Mouse (Mus musculus): Measurements from ENCODE around the gene Calhm4. TPM values are rescaled to one million over a fixed set of nuclear protein-coding genes. Genes with fewer than 3 reads are reported as not detected.

The Calhm4 gene
- total and polyA plus RNA-seq, 3 experiments: 0.04 TPM; not detected in 2

DNA sequence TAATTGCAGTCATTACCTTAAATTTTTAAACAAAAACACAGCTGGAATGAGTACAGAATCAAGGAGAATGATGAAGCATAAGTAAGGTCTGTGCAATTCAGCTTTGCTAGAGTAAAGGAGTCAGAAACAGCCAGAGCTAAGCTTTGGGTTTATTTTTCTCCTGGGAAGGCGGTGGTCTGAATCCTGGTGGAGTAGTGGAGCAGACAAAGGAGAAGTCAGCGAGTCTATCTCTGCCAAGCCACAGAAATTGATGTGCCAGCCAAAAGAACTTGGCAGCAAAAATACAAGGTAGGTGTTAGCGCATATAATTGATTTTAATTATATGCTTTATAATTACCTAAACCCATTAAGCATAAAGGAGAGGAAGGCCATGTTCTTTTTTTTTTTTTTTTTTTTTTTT lies 6.7 kb downstream of the Calhm4 start, which contains the start of gene Trappc3l:
Trappc3l (plus strand) TSS at position 197 of the 400 bp plus-strand sequence.
- TF ChIP-seq RCOR1 (conservative IDR thresholded peaks at IDR 0.05; ENCODE audit: low read depth, low read length) (no peak), MYC (IDR thresholded peaks at IDR 0.05; ENCODE audit: low read depth, low read length) (no peak), UBTF (IDR thresholded peaks at IDR 0.05; ENCODE audit: low read depth, low read length) (no peak), MAFK (IDR thresholded peaks at IDR 0.05; ENCODE audit: insufficient replicate concordance, low read length) (no peak), JUND (conservative IDR thresholded peaks at IDR 0.05; ENCODE audit: low read depth, low read length) (no peak), MAX (IDR thresholded peaks at IDR 0.05; ENCODE audit: low read length) (no peak), MEF2A (IDR thresholded peaks at IDR 0.05; ENCODE audit: borderline replicate concordance, low read depth, low read length) (no peak), EP300 (IDR thresholded peaks at IDR 0.05; ENCODE audit: low read length) (no peak), USF2 (conservative IDR thresholded peaks at IDR 0.05; ENCODE audit: low read depth, low read length) (no peak), ZKSCAN1 (IDR thresholded peaks at IDR 0.05; ENCODE audit: borderline replicate concordance, low read depth, low read length) (no peak), ELF1 (IDR thresholded peaks at IDR 0.05; ENCODE audit: low read depth, low read length) (no peak), RAD21 (IDR thresholded peaks at IDR 0.05; ENCODE audit: low read depth, low read length) (no peak), CHD1 (IDR thresholded peaks at IDR 0.05; ENCODE audit: low read depth, low read length) (no peak), BHLHE40 (IDR thresholded peaks at IDR 0.05; ENCODE audit: low read depth, low read length) (no peak), E2F4 (IDR thresholded peaks at IDR 0.05; ENCODE audit: insufficient replicate concordance, low read depth, low read length) (no peak), CHD2 (IDR thresholded peaks at IDR 0.05; ENCODE audit: low read length) (no peak), ZC3H11A (IDR thresholded peaks at IDR 0.05; ENCODE audit: low read depth, low read length) (no peak)
- in situ Hi-C loops (cut with MboI; ENCODE audit: low pct_ligation_motif_present, low pct_unique_long_range_greater_than_20kb, low sequenced_read_pairs): no loop called here
- no peaks in the 10 kb centered on the region for H3K9me3 ChIP-seq (replicated peaks; ENCODE audit: low read length)
- dilution Hi-C loops (cut with MboI; ENCODE audit: extremely low pct_ligation_motif_present, extremely low pct_unique_long_range_greater_than_20kb, low sequenced_read_pairs): no loop called here
- H3K4me1 ChIP-seq (ENCODE audit: control insufficient read depth in 1 of 2, insufficient read depth in 2 of 2): 0 out of 4 replicates have a peak, but pooled peaks cover 0 to 5% of the 10 kb centered on the region in 2 experiments
- H3K9ac ChIP-seq (ENCODE audit: insufficient read depth, low read depth): no peak within 1 kb of the TSS
- no peak within 1 kb of the TSS for H3K27ac ChIP-seq (ENCODE audit: insufficient read depth, low read depth)
- DNase-seq (ENCODE audit: extremely low read depth): no peak
- no peaks in the 10 kb centered on the region for H3K36me3 ChIP-seq (replicated peaks in 1 of 2; ENCODE audit: control insufficient read depth in 1 of 2, insufficient read depth in 1 of 2, low read length in 1 of 2)
- no peaks in the 10 kb centered on the region for H3K27me3 ChIP-seq (replicated peaks)
- no peak within 1 kb of the TSS for H3K4me2 ChIP-seq (ENCODE audit: insufficient read depth, low read depth, poor library complexity, severe bottlenecking)
- no peaks in the 10 kb centered on the region for H3K79me2 ChIP-seq (replicated peaks; ENCODE audit: control insufficient read depth, extremely low read depth, insufficient read depth, poor library complexity, severe bottlenecking)
- no peak within 1 kb of the TSS for H3K4me3 ChIP-seq (replicated peaks in 1 of 3; ENCODE audit: low read depth in 2 of 3, low read length in 2 of 3, poor library complexity in 1 of 3)

DNA sequence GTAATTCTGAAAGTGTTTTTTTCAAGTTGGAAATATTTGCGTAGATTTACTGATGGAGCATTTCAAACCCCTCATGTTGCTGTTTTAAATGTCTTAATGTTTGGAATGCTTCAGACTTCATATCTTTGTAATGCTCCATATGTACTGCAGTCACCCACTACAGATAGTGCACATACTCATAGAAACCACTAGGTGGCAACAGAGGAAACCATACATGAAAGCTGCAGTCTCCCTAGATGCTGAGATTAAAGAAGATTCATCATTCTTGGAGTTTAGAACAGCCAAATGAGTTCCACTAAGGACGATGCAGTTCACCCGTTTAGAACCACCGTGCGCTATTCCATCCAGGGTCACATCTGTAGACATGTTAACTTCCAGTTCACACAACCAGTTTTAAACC lies 7.5 kb downstream of the Calhm4 start:
- H3K4me1 ChIP-seq (ENCODE audit: control insufficient read depth in 1 of 2, insufficient read depth in 2 of 2): 0 out of 4 replicates have a peak, but pooled peaks cover 0 to 5% of the 10 kb centered on the region in 2 experiments
- in situ Hi-C loops (cut with MboI; ENCODE audit: low pct_ligation_motif_present, low pct_unique_long_range_greater_than_20kb, low sequenced_read_pairs) (no loop called here), dilution Hi-C loops (cut with MboI; ENCODE audit: extremely low pct_ligation_motif_present, extremely low pct_unique_long_range_greater_than_20kb, low sequenced_read_pairs) (no loop called here)
- TF ChIP-seq ETS1 (conservative IDR thresholded peaks at IDR 0.05; ENCODE audit: low read depth, low read length) (no peak), NELFE (IDR thresholded peaks at IDR 0.05; ENCODE audit: low read depth, low read length) (no peak), CTCF (conservative IDR thresholded peaks at IDR 0.05 in 1 of 2, IDR thresholded peaks at IDR 0.05 in 1 of 2; ENCODE audit: low read depth in 2 of 2, low read length in 2 of 2) (peak; percentile 82), MAFK (IDR thresholded peaks at IDR 0.05; ENCODE audit: insufficient replicate concordance, low read length) (no peak), SIN3A (IDR thresholded peaks at IDR 0.05; ENCODE audit: low read length) (no peak), JUND (conservative IDR thresholded peaks at IDR 0.05; ENCODE audit: low read depth, low read length) (no peak), MEF2A (IDR thresholded peaks at IDR 0.05; ENCODE audit: borderline replicate concordance, low read depth, low read length) (no peak), SMC3 (IDR thresholded peaks at IDR 0.05; ENCODE audit: low read depth, low read length) (peak; percentile 74), IRF4 (IDR thresholded peaks at IDR 0.05; ENCODE audit: low read depth, low read length) (peak; percentile 33; the same call in 1 of the 2 replicates), CHD2 (IDR thresholded peaks at IDR 0.05; ENCODE audit: low read length) (no peak), RAD21 (IDR thresholded peaks at IDR 0.05; ENCODE audit: low read depth, low read length) (peak; percentile 79), USF2 (conservative IDR thresholded peaks at IDR 0.05; ENCODE audit: low read depth, low read length) (no peak)
- no peaks in the 10 kb centered on the region for H3K27me3 ChIP-seq (replicated peaks)
- no peak overlapping the region for H3K27ac ChIP-seq (ENCODE audit: insufficient read depth, low read depth)
- no peak overlapping the region for H3K4me3 ChIP-seq (replicated peaks in 1 of 3; ENCODE audit: low read depth in 2 of 3, low read length in 2 of 3, poor library complexity in 1 of 3)
- no peaks in the 10 kb centered on the region for H3K9me3 ChIP-seq (replicated peaks; ENCODE audit: low read length)
- no peaks in the 10 kb centered on the region for H3K36me3 ChIP-seq (replicated peaks in 1 of 2; ENCODE audit: control insufficient read depth in 1 of 2, insufficient read depth in 1 of 2, low read length in 1 of 2)
- no peaks in the 10 kb centered on the region for H3K79me2 ChIP-seq (replicated peaks; ENCODE audit: control insufficient read depth, extremely low read depth, insufficient read depth, poor library complexity, severe bottlenecking)
- DNase-seq (ENCODE audit: extremely low read depth): peak; percentile 51
- no peak overlapping the region for H3K4me2 ChIP-seq (ENCODE audit: insufficient read depth, low read depth, poor library complexity, severe bottlenecking)
- H3K9ac ChIP-seq (ENCODE audit: insufficient read depth, low read depth): no peak overlapping the region
